Mouse (Mus musculus): Measurements from ENCODE around the gene Cdc40. TPM values are rescaled to one million over a fixed set of nuclear protein-coding genes. Genes with fewer than 3 reads are reported as not detected.
"Not testable (repeated sequence)": the region's sequence is repeated elsewhere in the genome, so short reads cannot be mapped to it uniquely, and the experiment has no call there.

Cdc40 gene
- total RNA-seq, 2 experiments from 2014 or later: 6.4 to 6.5 TPM

GRCm38 (mm10) chr10:40868081-40868480 is 15.0 kb downstream of the Cdc40 start:
- DNase-seq: no peak

GRCm38 (mm10) chr10:40857599-40857998 is 25.5 kb downstream of the Cdc40 start:
- no peak for DNase-seq

- no peak for DNase-seq
These were observed 26.4 kb downstream of the Cdc40 start for GRCm38 (mm10) chr10:40856703-40857102.

DNA sequence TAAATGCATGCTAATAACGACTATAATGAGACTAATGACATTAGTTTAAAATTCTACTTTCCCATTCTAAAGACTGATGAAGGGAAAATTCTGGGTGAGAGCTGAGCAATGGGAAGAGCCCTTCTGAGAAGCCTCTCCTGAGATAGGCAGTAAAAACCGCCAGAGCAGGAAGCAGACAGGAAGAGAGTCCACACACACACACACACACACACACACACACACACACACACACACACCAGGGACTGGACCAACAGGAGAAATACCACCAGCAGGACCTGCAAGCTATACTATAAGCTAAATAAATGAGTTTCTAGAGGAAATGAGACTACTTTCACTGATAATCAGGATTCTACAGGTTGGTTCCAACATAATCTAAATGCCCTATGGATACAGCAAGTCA is 27.5 kb downstream of the Cdc40 start:
- no peak for DNase-seq

DNA sequence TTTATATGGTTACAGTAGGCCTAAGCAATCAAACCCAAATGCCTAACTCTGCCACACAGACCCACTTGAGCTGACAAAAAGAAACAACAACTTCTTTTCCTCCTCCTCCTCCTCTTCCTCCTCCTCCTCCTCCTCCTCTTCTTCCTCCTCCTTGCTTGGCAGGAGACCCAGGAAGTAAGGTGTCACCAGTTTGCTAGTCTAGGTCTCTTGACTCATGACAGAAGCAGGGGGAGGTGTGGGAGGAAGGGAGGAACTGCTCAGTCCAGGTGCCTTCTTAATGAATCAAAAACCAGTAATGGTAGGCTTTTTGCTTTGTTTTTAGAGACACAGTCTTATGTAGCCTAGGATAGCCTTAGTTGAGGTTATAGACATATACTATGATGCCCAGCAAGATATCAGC is 32.0 kb downstream of the Cdc40 start:
- no peak for DNase-seq

DNA sequence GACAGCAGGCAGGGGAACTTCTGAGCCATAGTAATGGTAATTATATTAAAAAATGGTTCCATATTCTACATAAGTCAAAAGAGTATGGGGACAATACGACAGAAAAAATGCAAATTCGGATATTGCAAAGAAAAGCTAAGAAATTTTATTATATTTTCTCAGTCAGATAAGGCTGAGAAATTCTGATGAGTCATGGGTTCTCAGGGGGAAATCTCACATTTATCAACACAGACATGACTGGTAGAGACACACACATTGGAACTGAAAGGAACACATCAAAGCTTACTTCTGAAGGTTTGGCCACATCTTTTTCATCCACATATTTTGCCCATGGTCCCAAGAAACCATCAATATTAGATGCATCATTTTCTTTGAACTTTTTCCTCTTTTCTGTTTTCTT is 32.5 kb downstream of the Cdc40 start:
- no peak for DNase-seq

DNA sequence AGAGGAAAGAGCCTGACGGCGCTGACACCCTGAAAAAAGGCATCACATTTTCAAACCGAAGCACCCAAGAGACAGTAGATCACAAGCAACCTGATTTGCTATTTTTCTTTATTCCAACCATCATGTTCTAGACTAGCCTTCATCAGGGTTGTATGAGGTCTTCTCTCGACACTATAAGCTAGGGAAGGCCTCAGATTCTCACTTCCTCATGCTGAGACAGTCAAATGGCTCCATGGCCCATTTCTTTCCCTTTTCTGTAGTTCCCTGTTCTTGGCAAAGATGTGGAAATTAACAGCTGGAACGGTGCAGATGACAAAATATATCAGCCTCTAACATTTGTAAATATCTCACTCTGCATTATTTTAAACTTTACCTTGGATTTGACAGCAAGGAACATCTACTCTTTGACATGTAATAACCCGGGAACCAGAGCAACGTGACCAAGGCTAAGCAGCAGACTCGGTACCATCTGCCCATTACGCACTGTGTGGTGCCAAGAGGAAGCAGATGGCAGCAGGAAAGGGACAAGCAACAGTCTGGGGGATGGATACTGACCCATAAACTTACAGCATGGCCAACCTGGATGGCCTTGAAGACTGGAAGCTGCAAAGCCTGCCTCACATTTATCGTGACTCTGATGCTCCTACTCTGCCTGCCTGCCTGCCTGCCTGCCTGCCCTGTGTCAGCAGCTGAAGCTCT is 35.8 kb downstream of the Cdc40 start:
- DNase-seq: no peak

DNA sequence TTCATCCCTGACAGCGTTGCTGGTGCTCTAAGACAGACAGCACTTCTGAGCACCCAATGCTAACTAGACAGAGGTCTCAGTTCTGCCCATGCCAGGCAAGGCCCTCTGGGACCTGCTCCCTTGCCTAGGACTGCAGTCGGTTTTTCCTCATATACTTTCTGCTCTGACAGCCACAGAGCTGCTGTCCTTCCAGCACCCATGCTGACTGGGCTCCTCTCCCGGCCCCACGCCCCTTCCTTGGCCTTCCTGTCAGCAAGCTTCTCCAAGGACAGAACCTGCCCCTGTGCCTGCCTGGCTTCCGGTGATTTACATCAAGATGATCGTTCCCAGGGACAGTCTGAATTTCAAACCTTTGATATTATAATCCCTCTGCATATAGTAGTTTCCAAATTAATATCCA is 37.5 kb downstream of the Cdc40 start:
- no peak for DNase-seq

GRCm38 (mm10) chr10:40844546-40844945 is 38.6 kb downstream of the Cdc40 start:
- no peak for DNase-seq

- DNase-seq: no peak
These were observed 39.3 kb downstream of the Cdc40 start for GRCm38 (mm10) chr10:40843841-40844240.

- DNase-seq: no peak
These were observed 43.0 kb downstream of the Cdc40 start for GRCm38 (mm10) chr10:40840086-40840485.

GRCm38 (mm10) chr10:40831267-40831666 is 51.8 kb downstream of the Cdc40 start:
- DNase-seq: no peak

DNA sequence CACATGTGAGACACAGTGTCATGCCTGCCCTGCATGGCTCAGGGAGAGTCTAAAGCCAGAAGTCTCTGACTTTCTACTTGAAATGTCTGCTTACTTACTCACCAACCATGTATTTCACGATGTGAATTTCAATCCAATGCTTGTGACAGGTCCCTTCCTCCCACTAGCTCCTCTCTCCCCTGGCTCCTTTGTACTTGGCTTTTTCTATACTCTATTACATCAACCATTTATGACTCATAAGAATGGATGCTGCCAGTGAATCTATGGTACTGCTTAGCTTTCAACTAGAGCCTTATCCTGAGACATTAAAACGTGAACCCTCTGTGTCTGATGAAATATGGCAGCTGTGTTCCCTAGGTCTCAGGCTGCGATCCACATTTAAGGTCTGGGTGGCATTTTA is 52.8 kb downstream of the Cdc40 start:
- no peak for DNase-seq

DNA sequence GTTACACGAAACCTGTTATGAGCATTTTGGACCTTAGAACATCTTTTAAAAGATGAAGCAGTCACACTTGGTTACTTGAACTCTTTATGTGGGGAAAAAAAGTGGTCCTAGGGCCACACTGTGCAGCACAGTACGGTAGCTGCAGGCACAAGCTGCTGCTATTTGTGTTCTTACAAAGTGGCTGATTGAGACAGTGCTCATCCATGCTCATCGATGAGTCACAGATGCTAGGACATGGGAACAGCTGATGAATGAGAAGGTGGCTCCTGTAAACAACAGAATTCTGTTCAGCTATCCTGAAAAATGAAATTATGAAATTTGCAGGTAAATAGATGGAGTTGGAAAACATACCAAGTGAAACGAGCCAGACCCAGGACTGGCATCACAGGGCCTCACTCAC is 55.4 kb downstream of the Cdc40 start:
- DNase-seq: no peak

DNA sequence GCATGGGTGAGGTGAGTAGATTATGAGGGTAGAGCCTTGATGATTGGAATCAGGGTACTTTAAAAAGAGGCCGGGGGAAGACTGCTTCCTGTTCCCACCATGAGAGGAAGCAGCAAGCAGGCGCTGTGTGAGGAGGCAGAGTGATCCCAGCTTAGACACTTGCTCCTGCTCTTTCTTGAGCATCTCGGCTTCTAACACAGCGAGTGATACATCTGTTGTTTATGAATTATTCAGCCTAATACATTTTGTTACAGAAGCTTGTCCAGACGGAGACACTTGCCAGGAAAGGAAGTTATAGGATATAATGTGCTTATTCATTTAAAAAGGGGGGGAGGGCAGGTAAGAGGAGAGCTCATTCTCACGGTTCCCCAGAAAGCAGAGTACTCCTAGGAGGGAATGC is 57.2 kb downstream of the Cdc40 start:
- DNase-seq: no peak

DNA sequence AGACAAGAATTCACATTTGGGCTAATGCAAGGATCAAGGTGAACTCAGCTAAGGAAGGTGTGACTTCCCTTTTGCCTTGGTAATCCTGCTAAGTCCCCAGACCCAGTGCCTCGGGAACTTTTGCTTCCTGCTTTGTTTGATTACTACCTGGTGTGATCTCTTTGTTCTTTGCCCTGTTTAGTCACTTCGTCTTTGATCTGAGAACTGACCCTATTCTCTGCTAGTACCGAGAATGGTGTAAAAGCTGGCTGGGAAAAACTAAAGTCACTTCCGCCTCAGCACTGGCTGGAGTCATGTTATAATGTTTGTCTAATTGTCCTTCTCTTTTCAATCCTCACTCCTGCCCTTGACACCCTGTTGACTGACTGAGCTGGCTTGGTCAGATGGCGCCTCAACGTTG is 66.6 kb downstream of the Cdc40 start:
- no peak for DNase-seq

DNA sequence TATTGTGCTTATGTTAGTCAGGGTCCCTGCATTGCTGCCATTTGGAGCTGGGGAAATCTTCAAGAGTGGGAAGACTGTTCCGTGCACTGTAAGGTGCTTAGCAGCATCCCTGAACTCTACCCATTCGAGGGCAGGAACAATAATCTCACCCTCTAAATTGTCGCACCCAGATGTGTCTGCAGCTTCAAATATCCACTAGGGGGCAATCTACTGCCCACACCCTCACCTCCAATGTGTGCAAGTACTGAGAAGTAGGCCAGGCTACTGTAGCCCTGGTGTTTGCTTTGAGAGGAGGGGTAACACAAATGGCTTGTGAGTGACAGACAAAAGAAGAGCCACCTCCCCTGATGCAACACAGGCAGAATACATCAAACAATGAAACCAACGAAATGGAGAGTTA is 69.5 kb downstream of the Cdc40 start:
- DNase-seq: no peak

DNA sequence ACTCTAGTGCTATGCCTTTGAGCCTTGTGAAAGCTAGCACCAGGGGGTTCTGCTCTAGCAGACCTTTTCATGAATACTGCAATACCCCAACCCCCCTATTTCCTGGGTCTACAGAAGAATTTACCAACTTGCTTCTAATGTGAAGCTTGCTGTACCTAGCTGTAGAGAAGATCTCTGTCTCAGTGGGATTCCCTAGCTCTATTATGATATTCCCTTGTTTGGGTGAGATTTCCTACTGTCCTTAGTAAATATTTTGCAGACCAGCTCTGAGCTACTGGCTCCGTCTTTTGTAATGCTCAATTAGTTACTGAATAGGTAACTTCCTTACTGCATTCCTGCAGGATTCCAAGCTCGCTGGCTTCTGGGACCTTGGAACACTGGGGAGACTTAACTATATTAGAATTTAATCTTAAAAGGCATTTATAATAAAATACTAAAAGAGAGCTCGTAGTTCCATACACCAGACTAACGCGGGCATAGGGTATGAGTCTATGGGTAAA is 73.7 kb downstream of the Cdc40 start:
- DNase-seq: not testable (repeated sequence)

DNA sequence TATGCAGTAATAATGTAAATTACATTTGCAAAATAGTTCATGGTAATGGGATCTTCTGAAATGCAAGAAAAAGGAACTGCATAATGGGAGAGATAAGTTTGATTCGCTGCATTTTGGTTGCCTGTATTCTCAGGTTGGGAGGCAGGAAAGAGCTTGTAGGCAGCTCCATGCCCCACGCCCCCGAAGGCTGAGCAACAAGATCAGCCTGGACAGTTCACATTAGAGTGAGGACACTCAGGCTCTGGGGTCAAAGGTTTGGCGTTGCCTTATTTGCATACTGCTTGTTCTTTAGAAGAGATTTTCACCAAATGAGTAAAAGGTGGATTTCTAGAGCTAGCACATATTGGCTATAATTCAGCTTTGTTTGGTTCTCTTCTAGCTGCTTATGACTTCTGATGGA is 76.9 kb downstream of the Cdc40 start:
- no peak for DNase-seq

- no peak for DNase-seq
These were observed 77.9 kb downstream of the Cdc40 start for GRCm38 (mm10) chr10:40805221-40805620.

- no peak for DNase-seq
These were observed 91.0 kb downstream of the Cdc40 start for GRCm38 (mm10) chr10:40792115-40792514.

- DNase-seq: no peak
These were observed 92.7 kb downstream of the Cdc40 start for GRCm38 (mm10) chr10:40790406-40790805.
